Mouse (Mus musculus): ENCODE measurements around the gene Gm10053. TPM values are rescaled to one million over a fixed set of nuclear protein-coding genes. Genes with fewer than 3 reads are reported as not detected.

Gene Gm10053
- total RNA-seq, 2 experiments from 2014 or later: 197 to 206 TPM

- intact Hi-C loops (cut with DNase I): loop anchor here (5.0 kb wide), 1 partner anchor 708 kb away; no protein-coding TSS in a partner anchor
- peak in 1 of 2 experiments; percentile 17 for DNase-seq (ENCODE audit: low spot score in 2 of 2)
Observed at GRCm38 (mm10) chr19:24898737-24899577, 23.5 kb downstream of the Gm10053 start.

GRCm38 (mm10) chr19:24899578-24900544, 24.4 kb downstream of the Gm10053 start:
- intact Hi-C loops (cut with DNase I): loop anchor here (5.0 kb wide), 2 partner anchors 707 to 772 kb away; partner anchors contain the start of gene Dmrt2
- DNase-seq (ENCODE audit: low spot score in 2 of 2): no peak

GRCm38 (mm10) chr19:24900581-24901220, 25.2 kb downstream of the Gm10053 start, which contains the start of gene Foxd4:
Gene Foxd4, minus strand, starts transcription at chr19:24901197.
- intact Hi-C loops (cut with DNase I): loop anchor here (5.0 kb wide), 1 partner anchor 772 kb away; the partner anchor contains the start of gene Dmrt2

GRCm38 (mm10) chr19:24901666-24902065, 26.2 kb downstream of the Gm10053 start:
- intact Hi-C loops (cut with DNase I): loop anchor here (5.0 kb wide), 1 partner anchor 771 kb away; the partner anchor contains the start of gene Dmrt2
- DNase-seq (ENCODE audit: low spot score in 2 of 2): no peak

More at GRCm38 (mm10) chr19:24900581-24901220, 25.2 kb downstream of the Gm10053 start, which contains the start of gene Foxd4:
- no peak for DNase-seq (ENCODE audit: low spot score in 2 of 2)

GRCm38 (mm10) chr19:24902256-24902655, 26.8 kb downstream of the Gm10053 start:
- no peak for DNase-seq (ENCODE audit: low spot score in 2 of 2)
- intact Hi-C loops (cut with DNase I): loop anchor here (5.0 kb wide), 1 partner anchor 770 kb away; the partner anchor contains the start of gene Dmrt2

GRCm38 (mm10) chr19:24902821-24903220, 27.3 kb downstream of the Gm10053 start:
- no peak for DNase-seq (ENCODE audit: low spot score in 2 of 2)
- intact Hi-C loops (cut with DNase I): loop anchor here (5.0 kb wide), 1 partner anchor 769 kb away; the partner anchor contains the start of gene Dmrt2

GRCm38 (mm10) chr19:24907655-24908054, 32.2 kb downstream of the Gm10053 start:
- intact Hi-C loops (cut with DNase I): no loop called here
- DNase-seq (ENCODE audit: low spot score in 2 of 2): no peak

- no peak for DNase-seq (ENCODE audit: low spot score in 2 of 2)
- intact Hi-C loops (cut with DNase I): no loop called here
Observed at GRCm38 (mm10) chr19:24908385-24909155, 33.1 kb downstream of the Gm10053 start.

- no peak for DNase-seq (ENCODE audit: low spot score in 2 of 2)
- intact Hi-C loops (cut with DNase I): no loop called here
Observed at GRCm38 (mm10) chr19:24920866-24921265, 45.4 kb downstream of the Gm10053 start.

Other genes starting within 250 kb of the Gm10053 start
- gene Tmem252, start 201.7 kb upstream of the Gm10053 start, total RNA-seq (2021): under 1 TPM; 0.23 to 0.42 TPM
- 1 to 10 TPM; 3.7 to 7.0 TPM for gene Pgm5, start 13.8 kb upstream of the Gm10053 start, total RNA-seq (2021)
- not detected for gene Foxd4, start 25.5 kb downstream of the Gm10053 start, total RNA-seq (2021)
- 10 to 100 TPM; 13.8 to 14.8 TPM for gene Cbwd1, start 85.9 kb downstream of the Gm10053 start, total RNA-seq (2021)
- gene Dock8, start 123.8 kb downstream of the Gm10053 start, total RNA-seq (2021): 1 to 10 TPM; 2.3 to 4.6 TPM